Mouse (Mus musculus) brain, embryonic 14.5 days (tissue): ENCODE results near the gene Zfp13.

Source experiments
- CTCF ChIP-seq: fragments of 200-500 bp; IDR thresholded peaks from 2 replicates; pipeline ENCODE4 v1.5.1; 2012; ENCODE audit warnings: inconsistent platforms, mild to moderate bottlenecking, moderate library complexity, borderline replicate concordance; ENCODE audit not compliant: insufficient read depth, insufficient read length; ENCODE audit errors: extremely low read depth
- POLR2A ChIP-seq: fragments of 200-500 bp; IDR thresholded peaks from 2 replicates; pipeline ENCODE4 v1.6.1; 2012; ENCODE audit warnings: mild to moderate bottlenecking, inconsistent platforms, borderline replicate concordance; ENCODE audit not compliant: poor library complexity, insufficient read depth, insufficient read length, severe bottlenecking; ENCODE audit errors: extremely low read depth

DNA sequence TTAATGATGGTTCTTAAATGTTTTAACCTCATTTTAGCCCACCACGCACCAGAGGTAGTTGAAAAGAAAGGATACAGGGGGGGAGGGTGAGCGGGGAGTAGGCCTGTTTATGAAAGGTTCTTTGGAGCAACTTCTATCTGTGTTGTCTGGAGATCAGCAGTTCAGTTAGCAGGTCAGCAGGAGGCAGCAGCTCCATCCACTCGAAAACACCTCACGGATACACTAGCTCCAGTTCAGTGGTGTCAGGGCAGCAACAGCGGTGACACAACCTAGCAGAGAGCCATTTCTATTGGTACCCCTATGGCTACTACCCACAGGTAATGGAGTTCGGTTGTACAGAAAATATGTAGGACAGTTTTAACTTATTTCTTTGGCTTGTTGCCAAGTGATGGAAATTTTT is 29.3 kb downstream of the Zfp13 start:
- TF ChIP-seq POLR2A, result no peak
- TF ChIP-seq CTCF, result peak; percentile 54; the same call in 1 of the 2 replicates
